Mouse (Mus musculus) urinary bladder, postnatal 14 days (tissue): ENCODE measurements around the gene Zfp777.
A peak's percentile ranks its signal among the peaks of the same experiment; 100 is the strongest.

ENCODE experiments used
- DNase-seq: peaks from one replicate; pipeline ENCODE4 v3.0.0; 2021; ENCODE audit warnings: low spot score

Zfp777 gene

GRCm38 (mm10) chr6:48048426-48049272 lies at the start of gene Zfp777:
Gene Zfp777, minus strand, starts transcription at chr6:48048911.
- DNase-seq: peak; percentile 88

- DNase-seq: no peak
These were observed 38.4 kb upstream of the Zfp777 start for GRCm38 (mm10) chr6:48086957-48087715.

- DNase-seq: peak; percentile 94
These were observed 37.8 kb upstream of the Zfp777 start, which contains the start of gene Zfp746 for GRCm38 (mm10) chr6:48086471-48086878. Gene Zfp746, minus strand, starts transcription at chr6:48086593.

GRCm38 (mm10) chr6:48085521-48086404 lies 37.1 kb upstream of the Zfp777 start:
- DNase-seq: peak; percentile 72

- no peak for DNase-seq
These were observed 35.1 kb upstream of the Zfp777 start for GRCm38 (mm10) chr6:48083733-48084191.

GRCm38 (mm10) chr6:48081952-48082351 lies 33.2 kb upstream of the Zfp777 start:
- no peak for DNase-seq

GRCm38 (mm10) chr6:48081021-48081420 lies 32.3 kb upstream of the Zfp777 start:
- no peak for DNase-seq

- DNase-seq: no peak
These were observed 24.6 kb upstream of the Zfp777 start for GRCm38 (mm10) chr6:48073316-48073715.

GRCm38 (mm10) chr6:48067492-48067891 lies 18.8 kb upstream of the Zfp777 start:
- DNase-seq: no peak

GRCm38 (mm10) chr6:48065587-48066075 lies 16.9 kb upstream of the Zfp777 start:
- no peak for DNase-seq

GRCm38 (mm10) chr6:48064451-48064850 lies 15.7 kb upstream of the Zfp777 start:
- DNase-seq: no peak

GRCm38 (mm10) chr6:48063940-48064339 lies 15.2 kb upstream of the Zfp777 start:
- DNase-seq: no peak

- DNase-seq: no peak
These were observed 12.2 kb upstream of the Zfp777 start for GRCm38 (mm10) chr6:48060895-48061294.

- DNase-seq: no peak
These were observed 11.7 kb upstream of the Zfp777 start for GRCm38 (mm10) chr6:48060421-48060820.

- DNase-seq: no peak
These were observed 3.4 kb upstream of the Zfp777 start for GRCm38 (mm10) chr6:48052136-48052535.

GRCm38 (mm10) chr6:48051666-48052065 lies 3.0 kb upstream of the Zfp777 start:
- no peak for DNase-seq

GRCm38 (mm10) chr6:48049273-48050065 lies 758 bp upstream of the Zfp777 start:
- DNase-seq: no peak

- DNase-seq: peak; percentile 42
These were observed 1.0 kb downstream of the Zfp777 start for GRCm38 (mm10) chr6:48047450-48048351.

- no peak for DNase-seq
These were observed 1.6 kb downstream of the Zfp777 start for GRCm38 (mm10) chr6:48047114-48047449.

- no peak for DNase-seq
These were observed 16.1 kb downstream of the Zfp777 start for GRCm38 (mm10) chr6:48032661-48033060.
